Mouse (Mus musculus): ENCODE measurements at regions not wholly inside any gene's neighbourhood (a gene's known extent, or its start where the extent isn't known, plus 50 kb on each side); places are given as distances from the start of the nearest gene placed in this dataset.

- DNase-seq (ENCODE audit: low spot score) (no peak), ATAC-seq (ENCODE audit: extremely low read depth, insufficient number of reproducible peaks, low FRiP score, poor library complexity, severe bottlenecking) (no peak)
- no peaks in the 10 kb centered on the region for H3K9me3 ChIP-seq (replicated peaks)
- TF ChIP-seq GATA2 (IDR thresholded peaks at IDR 0.05; ENCODE audit: borderline replicate concordance, low read depth, low read length): no peak
- no peak for TF ChIP-seq TAL1 (conservative IDR thresholded peaks at IDR 0.05; ENCODE audit: low read depth, low read length)
- no peak for TF ChIP-seq GATA1 (IDR thresholded peaks at IDR 0.05; ENCODE audit: borderline replicate concordance, low read length)
- no peak for TF ChIP-seq POLR2AphosphoS5 (IDR thresholded peaks at IDR 0.05; ENCODE audit: insufficient replicate concordance, low read depth, low read length)
- TF ChIP-seq CTCF (IDR thresholded peaks at IDR 0.05; ENCODE audit: low read depth, low read length): no peak
- H3K4me1 ChIP-seq (ENCODE audit: insufficient read depth, low read depth, low read length): no peaks in the 10 kb centered on the region
- no peaks in the 10 kb centered on the region for H3K36me3 ChIP-seq (replicated peaks)
- no peaks in the 10 kb centered on the region for H3K27me3 ChIP-seq (ENCODE audit: insufficient read depth, low read length)
- H3K4me3 ChIP-seq (ENCODE audit: low read depth, low read length): no peak overlapping the region
Observed at GRCm38 (mm10) chr9:52454445-52454844, 225.1 kb downstream of the AI593442 start.

GRCm38 (mm10) chr9:52451792-52452191, 227.8 kb downstream of the AI593442 start:
- ATAC-seq (ENCODE audit: extremely low read depth, insufficient number of reproducible peaks, low FRiP score, poor library complexity, severe bottlenecking) (no peak), DNase-seq (ENCODE audit: low spot score) (no peak)
- TF ChIP-seq POLR2AphosphoS5 (IDR thresholded peaks at IDR 0.05; ENCODE audit: insufficient replicate concordance, low read depth, low read length) (no peak), GATA1 (IDR thresholded peaks at IDR 0.05; ENCODE audit: borderline replicate concordance, low read length) (no peak), GATA2 (IDR thresholded peaks at IDR 0.05; ENCODE audit: borderline replicate concordance, low read depth, low read length) (no peak), CTCF (IDR thresholded peaks at IDR 0.05; ENCODE audit: low read depth, low read length) (no peak), TAL1 (conservative IDR thresholded peaks at IDR 0.05; ENCODE audit: low read depth, low read length) (no peak)
- H3K27me3 ChIP-seq (ENCODE audit: insufficient read depth, low read length): no peaks in the 10 kb centered on the region
- no peak overlapping the region for H3K4me3 ChIP-seq (ENCODE audit: low read depth, low read length)
- no peaks in the 10 kb centered on the region for H3K9me3 ChIP-seq (replicated peaks)
- H3K4me1 ChIP-seq (ENCODE audit: insufficient read depth, low read depth, low read length): no peaks in the 10 kb centered on the region
- H3K36me3 ChIP-seq (replicated peaks): no peaks in the 10 kb centered on the region

GRCm38 (mm10) chr9:52448245-52448644, 231.3 kb downstream of the AI593442 start:
- Histone ChIP-seq H3K4me1 (ENCODE audit: insufficient read depth, low read depth, low read length) (no peaks in the 10 kb centered on the region), H3K27me3 (ENCODE audit: insufficient read depth, low read length) (no peaks in the 10 kb centered on the region), H3K9me3 (replicated peaks) (no peaks in the 10 kb centered on the region), H3K4me3 (ENCODE audit: low read depth, low read length) (no peak overlapping the region), H3K36me3 (replicated peaks) (no peaks in the 10 kb centered on the region)
- TF ChIP-seq GATA1 (IDR thresholded peaks at IDR 0.05; ENCODE audit: borderline replicate concordance, low read length): no peak
- no peak for TF ChIP-seq POLR2AphosphoS5 (IDR thresholded peaks at IDR 0.05; ENCODE audit: insufficient replicate concordance, low read depth, low read length)
- no peak for TF ChIP-seq TAL1 (conservative IDR thresholded peaks at IDR 0.05; ENCODE audit: low read depth, low read length)
- no peak for TF ChIP-seq GATA2 (IDR thresholded peaks at IDR 0.05; ENCODE audit: borderline replicate concordance, low read depth, low read length)
- no peak for TF ChIP-seq CTCF (IDR thresholded peaks at IDR 0.05; ENCODE audit: low read depth, low read length)
- DNase-seq (ENCODE audit: low spot score): no peak
- no peak for ATAC-seq (ENCODE audit: extremely low read depth, insufficient number of reproducible peaks, low FRiP score, poor library complexity, severe bottlenecking)

- Histone ChIP-seq H3K27me3 (ENCODE audit: insufficient read depth, low read length) (no peaks in the 10 kb centered on the region), H3K4me3 (ENCODE audit: low read depth, low read length) (no peak overlapping the region), H3K36me3 (replicated peaks) (no peaks in the 10 kb centered on the region), H3K4me1 (ENCODE audit: insufficient read depth, low read depth, low read length) (no peaks in the 10 kb centered on the region), H3K9me3 (replicated peaks) (no peaks in the 10 kb centered on the region)
- DNase-seq (ENCODE audit: low spot score): no peak
- TF ChIP-seq POLR2AphosphoS5 (IDR thresholded peaks at IDR 0.05; ENCODE audit: insufficient replicate concordance, low read depth, low read length): no peak
- no peak for TF ChIP-seq TAL1 (conservative IDR thresholded peaks at IDR 0.05; ENCODE audit: low read depth, low read length)
- no peak for TF ChIP-seq GATA1 (IDR thresholded peaks at IDR 0.05; ENCODE audit: borderline replicate concordance, low read length)
- TF ChIP-seq GATA2 (IDR thresholded peaks at IDR 0.05; ENCODE audit: borderline replicate concordance, low read depth, low read length): no peak
- TF ChIP-seq CTCF (IDR thresholded peaks at IDR 0.05; ENCODE audit: low read depth, low read length): no peak
- no peak for ATAC-seq (ENCODE audit: extremely low read depth, insufficient number of reproducible peaks, low FRiP score, poor library complexity, severe bottlenecking)
Observed at GRCm38 (mm10) chr9:52443228-52443627, 236.4 kb downstream of the AI593442 start.

GRCm38 (mm10) chr9:52434215-52434614, 245.4 kb downstream of the AI593442 start:
- ATAC-seq (ENCODE audit: extremely low read depth, insufficient number of reproducible peaks, low FRiP score, poor library complexity, severe bottlenecking): no peak
- H3K36me3 ChIP-seq (replicated peaks): no peaks in the 10 kb centered on the region
- H3K27me3 ChIP-seq (ENCODE audit: insufficient read depth, low read length): no peaks in the 10 kb centered on the region
- TF ChIP-seq CTCF (IDR thresholded peaks at IDR 0.05; ENCODE audit: low read depth, low read length): no peak
- TF ChIP-seq POLR2AphosphoS5 (IDR thresholded peaks at IDR 0.05; ENCODE audit: insufficient replicate concordance, low read depth, low read length): no peak
- no peak for TF ChIP-seq GATA2 (IDR thresholded peaks at IDR 0.05; ENCODE audit: borderline replicate concordance, low read depth, low read length)
- no peak for TF ChIP-seq TAL1 (conservative IDR thresholded peaks at IDR 0.05; ENCODE audit: low read depth, low read length)
- TF ChIP-seq GATA1 (IDR thresholded peaks at IDR 0.05; ENCODE audit: borderline replicate concordance, low read length): no peak
- DNase-seq (ENCODE audit: low spot score): no peak
- no peak overlapping the region for H3K4me3 ChIP-seq (ENCODE audit: low read depth, low read length)
- no peaks in the 10 kb centered on the region for H3K9me3 ChIP-seq (replicated peaks)
- no peaks in the 10 kb centered on the region for H3K4me1 ChIP-seq (ENCODE audit: insufficient read depth, low read depth, low read length)

GRCm38 (mm10) chr9:52425413-52425812, 254.2 kb downstream of the AI593442 start:
- H3K4me1 ChIP-seq (ENCODE audit: insufficient read depth, low read depth, low read length): no peaks in the 10 kb centered on the region
- no peak for ATAC-seq (ENCODE audit: extremely low read depth, insufficient number of reproducible peaks, low FRiP score, poor library complexity, severe bottlenecking)
- no peak overlapping the region for H3K4me3 ChIP-seq (ENCODE audit: low read depth, low read length)
- no peak for DNase-seq (ENCODE audit: low spot score)
- H3K36me3 ChIP-seq (replicated peaks): no peaks in the 10 kb centered on the region
- no peaks in the 10 kb centered on the region for H3K9me3 ChIP-seq (replicated peaks)
- TF ChIP-seq POLR2AphosphoS5 (IDR thresholded peaks at IDR 0.05; ENCODE audit: insufficient replicate concordance, low read depth, low read length): no peak
- no peaks in the 10 kb centered on the region; the same call in none of the 2 replicates for H3K27me3 ChIP-seq (ENCODE audit: insufficient read depth, low read length)

GRCm38 (mm10) chr9:52422622-52423021, 254.2 kb upstream of the Zc3h12c start:
- Histone ChIP-seq H3K36me3 (replicated peaks) (no peaks in the 10 kb centered on the region), H3K4me3 (ENCODE audit: low read depth, low read length) (no peak overlapping the region), H3K27me3 (ENCODE audit: insufficient read depth, low read length) (no peaks in the 10 kb centered on the region; the same call in 1 of the 2 replicates), H3K9me3 (replicated peaks) (no peaks in the 10 kb centered on the region), H3K4me1 (ENCODE audit: insufficient read depth, low read depth, low read length) (no peaks in the 10 kb centered on the region)
- no peak for DNase-seq (ENCODE audit: low spot score)
- ATAC-seq (ENCODE audit: extremely low read depth, insufficient number of reproducible peaks, low FRiP score, poor library complexity, severe bottlenecking): no peak
- no peak for TF ChIP-seq GATA1 (IDR thresholded peaks at IDR 0.05; ENCODE audit: borderline replicate concordance, low read length)
- TF ChIP-seq CTCF (IDR thresholded peaks at IDR 0.05; ENCODE audit: low read depth, low read length): no peak
- no peak for TF ChIP-seq GATA2 (IDR thresholded peaks at IDR 0.05; ENCODE audit: borderline replicate concordance, low read depth, low read length)
- no peak for TF ChIP-seq POLR2AphosphoS5 (IDR thresholded peaks at IDR 0.05; ENCODE audit: insufficient replicate concordance, low read depth, low read length)
- no peak for TF ChIP-seq TAL1 (conservative IDR thresholded peaks at IDR 0.05; ENCODE audit: low read depth, low read length)

Data from G1E (cell line).